Mouse (Mus musculus) neural tube, embryonic 11.5 days (tissue): ENCODE data around the gene Stx1a. TPM values are rescaled to one million over a fixed set of nuclear protein-coding genes. Genes with fewer than 3 reads are reported as not detected.
A peak's percentile ranks its signal among the peaks of the same experiment; 100 is the strongest.

ENCODE experiments used
- ATAC-seq: fragments of 200-750 bp; cut with Nextera tagmentation; 2 replicates; pipeline ENCODE4 v1.8.0; 2017; ENCODE audit warnings: moderate number of reproducible peaks, mild to moderate bottlenecking, moderate TSS enrichment, moderate library complexity; ENCODE audit not compliant: insufficient read depth, low FRiP score, low TSS enrichment
- DNase-seq: peaks from one replicate; pipeline ENCODE4 v3.0.0-alpha.2; 2015; ENCODE audit warnings: low spot score
- H3K27ac ChIP-seq: fragments of 300-500 bp; sonication (generic); 2 replicates; pipeline ENCODE4 v1.5.1; 2014; ENCODE audit warnings: low read depth, mild to moderate bottlenecking, low read length
- H3K27me3 ChIP-seq: fragments of 300-500 bp; sonication (generic); 2 replicates; pipeline ENCODE4 v1.6.1; 2014; ENCODE audit warnings: mild to moderate bottlenecking, low read length, mixed read lengths; ENCODE audit not compliant: control insufficient read depth, insufficient read depth
- H3K36me3 ChIP-seq: fragments of 300-500 bp; sonication (generic); 2 replicates; pipeline ENCODE4 v1.6.1; 2014; ENCODE audit warnings: mild to moderate bottlenecking, low read length, moderate library complexity, mixed read lengths; ENCODE audit not compliant: control insufficient read depth, insufficient read depth
- H3K4me1 ChIP-seq: fragments of 300-500 bp; sonication (generic); 2 replicates; pipeline ENCODE4 v1.6.1; 2014; ENCODE audit warnings: low read length, mixed read lengths; ENCODE audit not compliant: control insufficient read depth, insufficient read depth
- H3K4me2 ChIP-seq: fragments of 300-500 bp; sonication (generic); 2 replicates; pipeline ENCODE4 v1.6.1; 2014; ENCODE audit warnings: low read depth, mild to moderate bottlenecking, moderate library complexity
- H3K4me3 ChIP-seq: fragments of 300-500 bp; sonication (generic); 2 replicates; pipeline ENCODE4 v1.5.1; 2014; ENCODE audit warnings: low read depth, low read length
- H3K9ac ChIP-seq: fragments of 300-500 bp; sonication (generic); 2 replicates; pipeline ENCODE4 v1.6.1; 2014; ENCODE audit warnings: mild to moderate bottlenecking, low read length
- H3K9me3 ChIP-seq: fragments of 300-500 bp; sonication (generic); 2 replicates; pipeline ENCODE4 v1.6.1; 2016; ENCODE audit warnings: low read length; ENCODE audit not compliant: control insufficient read depth
- WGBS: fragments of 180-500 bp; shearing (Covaris S2); extraction: QIAGEN DNeasy Blood & Tissue Kit; methylation state at CpG from one replicate; pipeline ENCODE4 v1.1.7; 2014; 5-methylcytosine and 5-hydroxymethylcytosine counted together
- polyA plus RNA-seq: library from polyadenylated mRNA; unstranded; fragments of >200 nt; fragmentation: Nextera tagmentation; extraction: Ambion mirVana; gene quantifications from 2 replicates; pipeline ENCODE4 v1.2.1, GENCODE M21; 2014

Gene Stx1a
- polyA plus RNA-seq, 1 experiment from 2014 or later: 36.6 TPM

DNA sequence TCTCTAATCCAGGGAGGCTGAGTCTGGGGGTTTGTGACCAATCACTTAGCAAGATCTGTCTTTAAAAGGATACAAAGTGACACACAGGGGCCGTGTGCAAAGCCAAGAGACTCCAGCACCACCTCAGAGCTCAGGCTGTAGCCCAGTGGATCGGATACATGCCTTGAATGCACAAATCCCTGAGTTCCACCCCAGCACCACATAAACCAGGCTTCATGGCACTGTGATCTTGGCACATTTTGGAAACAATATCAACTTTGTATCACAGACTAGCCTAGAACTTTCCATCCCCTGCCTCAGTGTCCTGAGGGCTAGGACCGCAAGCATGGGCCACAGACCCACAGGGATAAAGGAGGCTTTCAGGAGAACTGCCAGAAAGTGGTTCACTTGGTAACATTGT is 42.7 kb downstream of the Stx1a start:
- no peak overlapping the region for H3K27ac ChIP-seq
- H3K9me3 ChIP-seq: no peaks in the 10 kb centered on the region
- no peak overlapping the region for H3K4me3 ChIP-seq
- 0 out of 2 replicates have a peak, but pooled peaks cover 2% of the 10 kb centered on the region for H3K36me3 ChIP-seq
- H3K4me1 ChIP-seq: peaks cover 5% of the 10 kb centered on the region
- WGBS: 95% methylated on average over 3 of the region's 3 CpGs
- ATAC-seq (no peak), DNase-seq (no peak)
- H3K4me2 ChIP-seq: no peak overlapping the region; the same call in 1 of the 2 replicates
- H3K9ac ChIP-seq: no peak overlapping the region
- no peaks in the 10 kb centered on the region for H3K27me3 ChIP-seq

DNA sequence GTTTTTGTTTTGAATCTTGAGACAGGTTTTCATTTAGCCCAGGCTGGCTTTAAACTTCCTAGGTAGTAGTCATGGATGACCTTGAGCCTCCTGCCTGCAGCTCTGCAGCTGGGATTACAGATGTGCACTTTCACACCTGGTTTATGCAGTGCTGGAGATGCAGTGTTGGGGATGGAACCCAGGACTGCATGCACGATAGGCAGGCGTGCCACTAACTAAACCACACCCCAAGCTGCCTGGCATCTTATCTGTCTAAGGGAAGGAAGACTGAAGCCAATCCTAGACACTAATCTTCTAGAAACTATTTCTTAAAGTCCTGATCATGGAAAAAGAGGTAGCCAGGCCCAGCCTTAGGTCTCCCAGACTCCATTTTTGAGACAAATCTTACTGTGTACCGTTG is 47.2 kb downstream of the Stx1a start:
- H3K27ac ChIP-seq: no peak overlapping the region
- ATAC-seq: no peak

DNA sequence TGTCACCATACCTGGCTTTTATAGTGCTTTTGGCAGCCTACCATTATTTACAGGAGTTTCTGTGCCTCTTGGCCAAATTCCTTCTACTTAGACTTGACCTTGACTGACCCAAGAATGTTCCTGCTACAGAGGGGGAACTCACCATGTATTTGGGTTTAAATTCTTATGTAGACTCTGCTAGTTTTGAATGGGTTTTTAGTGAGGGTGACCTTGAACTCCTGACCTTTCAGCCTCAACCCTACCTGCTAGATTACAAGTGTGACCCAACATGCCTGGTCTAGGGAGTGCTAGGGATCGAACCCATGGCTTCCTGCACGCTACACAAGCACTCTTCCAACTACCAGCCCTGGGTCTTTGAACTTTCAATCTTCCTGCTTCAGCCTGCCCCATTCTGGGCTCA is 48.8 kb downstream of the Stx1a start:
- no peak for ATAC-seq
- H3K27me3 ChIP-seq: no peaks in the 10 kb centered on the region
- WGBS: 93% methylated on average over 2 of the region's 2 CpGs
- peaks cover 5% of the 10 kb centered on the region; the same call in 1 of the 2 replicates for H3K36me3 ChIP-seq
- H3K27ac ChIP-seq: no peak overlapping the region
- H3K4me2 ChIP-seq: no peak overlapping the region
- H3K4me3 ChIP-seq: no peak overlapping the region
- H3K9me3 ChIP-seq: no peaks in the 10 kb centered on the region
- H3K4me1 ChIP-seq: peaks cover 11% of the 10 kb centered on the region
- no peak for DNase-seq
- H3K9ac ChIP-seq: no peak overlapping the region

More for the DNA sequence above, 47.2 kb downstream of the Stx1a start:
- Histone ChIP-seq H3K9me3 (no peaks in the 10 kb centered on the region), H3K36me3 (peaks cover 7% of the 10 kb centered on the region; the same call in 1 of the 2 replicates), H3K27me3 (no peaks in the 10 kb centered on the region), H3K4me2 (no peak overlapping the region), H3K9ac (no peak overlapping the region), H3K4me3 (no peak overlapping the region), H3K4me1 (peaks cover 8% of the 10 kb centered on the region)
- DNase-seq: no peak
- 88% methylated on average over 3 of the region's 3 CpGs for WGBS

DNA sequence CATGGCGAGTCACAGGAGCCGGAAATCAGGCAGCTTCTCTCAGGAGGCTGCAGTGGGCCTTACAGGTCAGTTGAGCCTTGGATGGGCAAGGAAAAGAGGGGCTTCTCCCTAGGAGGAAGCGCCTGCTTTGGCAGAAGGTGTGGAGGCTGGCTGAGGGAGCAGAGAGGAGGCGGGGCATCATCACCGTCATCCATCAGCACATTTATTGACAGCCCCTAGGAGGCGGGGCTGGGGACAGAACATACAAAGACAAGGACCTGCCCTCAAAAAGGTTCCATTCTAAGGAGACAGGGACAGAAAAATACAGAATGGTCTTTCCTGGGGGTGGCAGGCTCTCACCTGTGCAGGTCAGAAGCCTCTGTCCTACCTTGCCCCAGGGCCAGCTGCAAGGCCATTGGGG is 49.4 kb downstream of the Stx1a start:
- no peak overlapping the region for H3K9ac ChIP-seq
- no peak overlapping the region for H3K4me2 ChIP-seq
- no peaks in the 10 kb centered on the region for H3K9me3 ChIP-seq
- no peak for ATAC-seq
- no peak overlapping the region for H3K4me3 ChIP-seq
- H3K27me3 ChIP-seq: no peaks in the 10 kb centered on the region
- H3K27ac ChIP-seq: no peak overlapping the region
- peaks cover 5% of the 10 kb centered on the region; the same call in 1 of the 2 replicates for H3K36me3 ChIP-seq
- H3K4me1 ChIP-seq: peaks cover 11% of the 10 kb centered on the region
- WGBS: 58% methylated on average over 6 of the region's 6 CpGs
- DNase-seq: no peak

DNA sequence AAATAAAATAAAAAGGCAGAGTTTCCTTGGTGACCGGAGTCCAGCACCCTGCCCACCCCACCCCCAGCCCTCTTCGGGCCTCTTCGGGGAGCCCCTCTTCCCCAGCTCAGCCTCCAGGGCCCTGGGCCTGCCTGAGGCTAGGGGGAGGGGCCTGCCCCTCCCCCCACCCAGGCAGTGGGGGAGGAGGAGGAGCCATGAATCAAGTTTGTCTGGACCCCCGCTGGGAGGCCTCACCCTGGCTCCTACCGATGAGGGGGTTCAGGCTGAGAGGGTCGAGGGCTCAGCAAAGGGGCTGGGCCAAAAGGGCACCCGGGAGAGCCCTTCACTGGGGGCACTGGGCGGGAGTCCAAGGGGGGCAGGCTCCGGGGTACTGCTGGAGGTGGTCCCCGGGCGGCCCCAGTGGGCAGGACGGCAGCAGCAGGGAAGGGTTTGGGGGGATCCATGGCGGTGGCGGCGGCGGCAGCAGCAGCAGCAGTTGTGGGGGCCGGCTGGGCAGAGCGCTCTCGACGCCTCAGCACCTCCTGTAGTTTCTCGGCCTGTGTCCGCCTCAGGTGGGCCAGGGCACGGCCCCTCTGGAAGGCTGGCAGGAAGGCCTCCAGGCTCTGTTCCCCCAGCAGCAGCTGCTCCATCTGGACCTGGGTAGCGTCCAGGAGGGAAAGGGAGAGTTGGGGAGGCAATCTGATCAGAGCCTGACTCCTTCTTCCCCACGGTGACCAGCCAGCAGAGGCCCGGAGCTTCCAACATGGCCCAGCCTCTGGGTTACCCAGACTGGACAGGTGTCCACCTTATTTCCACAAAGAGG is 50.3 kb downstream of the Stx1a start:
- Histone ChIP-seq H3K4me2 (0 out of 2 replicates have a peak overlapping the region, but pooled peaks have one; percentile 19), H3K9ac (no peak overlapping the region; the same call in 1 of the 2 replicates)

DNA sequence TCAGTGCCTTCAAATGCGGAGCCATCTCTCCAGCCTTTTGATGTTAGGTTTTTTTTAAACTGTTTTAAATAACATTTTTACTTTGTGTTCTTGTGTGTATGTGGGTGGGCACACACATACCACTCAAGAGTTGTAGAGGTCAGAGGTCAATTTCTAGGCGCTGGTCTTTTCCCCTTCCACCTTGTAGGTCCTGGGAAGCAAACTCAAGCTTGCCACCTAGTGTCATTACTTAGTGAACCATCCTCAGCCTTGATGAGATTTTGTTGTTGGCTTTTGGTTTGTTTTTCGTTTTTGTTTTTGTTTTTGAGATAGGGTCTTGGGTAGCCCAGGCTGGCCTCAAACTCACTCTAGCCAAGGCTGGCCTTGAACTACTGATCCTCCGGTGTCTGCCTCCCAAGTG is 52.4 kb downstream of the Stx1a start:
- H3K4me3 ChIP-seq: no peak overlapping the region
- peaks cover 5% of the 10 kb centered on the region; the same call in 1 of the 2 replicates for H3K36me3 ChIP-seq
- H3K27me3 ChIP-seq: no peaks in the 10 kb centered on the region
- H3K9me3 ChIP-seq: no peaks in the 10 kb centered on the region
- H3K4me2 ChIP-seq: no peak overlapping the region
- no peak overlapping the region for H3K9ac ChIP-seq
- H3K27ac ChIP-seq: no peak overlapping the region
- DNase-seq (no peak), ATAC-seq (no peak)
- H3K4me1 ChIP-seq: peaks cover 11% of the 10 kb centered on the region
- WGBS: 72% methylated on average over 4 of the region's 4 CpGs

More for the DNA sequence above, 50.3 kb downstream of the Stx1a start:
- no peak overlapping the region for H3K4me3 ChIP-seq
- ATAC-seq (no peak), DNase-seq (peak; percentile 22)
- H3K4me1 ChIP-seq: peaks cover 11% of the 10 kb centered on the region
- H3K27ac ChIP-seq: no peak overlapping the region
- no peaks in the 10 kb centered on the region for H3K9me3 ChIP-seq
- no peaks in the 10 kb centered on the region for H3K27me3 ChIP-seq
- WGBS: 17% methylated on average over 26 of the region's 26 CpGs
- peaks cover 5% of the 10 kb centered on the region; the same call in 1 of the 2 replicates for H3K36me3 ChIP-seq

DNA sequence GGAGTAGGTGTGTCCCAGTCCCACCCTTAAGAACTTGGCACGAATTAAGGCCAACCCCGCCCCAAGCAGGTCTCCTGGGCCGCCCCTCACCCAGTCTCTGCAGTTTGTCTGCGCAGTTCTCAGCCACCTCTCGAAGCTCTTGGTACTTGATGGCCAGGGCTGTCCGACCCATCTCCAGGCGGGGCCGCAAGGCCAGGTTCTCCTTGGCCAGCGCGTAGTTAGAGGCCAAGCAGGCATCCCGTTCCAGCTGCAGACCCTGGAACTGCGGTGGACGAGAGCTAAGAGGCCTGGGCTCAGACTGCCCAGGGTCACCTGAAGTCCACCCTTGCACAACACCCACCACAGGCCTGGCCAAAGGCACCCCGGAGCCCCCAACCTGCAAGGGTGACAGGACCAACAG is 53.1 kb downstream of the Stx1a start:
- Histone ChIP-seq H3K27ac (no peak overlapping the region), H3K27me3 (no peaks in the 10 kb centered on the region), H3K4me2 (peak overlapping the region; percentile 83), H3K36me3 (peaks cover 5% of the 10 kb centered on the region; the same call in 1 of the 2 replicates), H3K9me3 (no peaks in the 10 kb centered on the region), H3K4me1 (peaks cover 11% of the 10 kb centered on the region), H3K4me3 (no peak overlapping the region; the same call in 1 of the 2 replicates), H3K9ac (no peak overlapping the region)
- 87% methylated on average over 14 of the region's 14 CpGs for WGBS
- ATAC-seq: no peak
- no peak for DNase-seq

DNA sequence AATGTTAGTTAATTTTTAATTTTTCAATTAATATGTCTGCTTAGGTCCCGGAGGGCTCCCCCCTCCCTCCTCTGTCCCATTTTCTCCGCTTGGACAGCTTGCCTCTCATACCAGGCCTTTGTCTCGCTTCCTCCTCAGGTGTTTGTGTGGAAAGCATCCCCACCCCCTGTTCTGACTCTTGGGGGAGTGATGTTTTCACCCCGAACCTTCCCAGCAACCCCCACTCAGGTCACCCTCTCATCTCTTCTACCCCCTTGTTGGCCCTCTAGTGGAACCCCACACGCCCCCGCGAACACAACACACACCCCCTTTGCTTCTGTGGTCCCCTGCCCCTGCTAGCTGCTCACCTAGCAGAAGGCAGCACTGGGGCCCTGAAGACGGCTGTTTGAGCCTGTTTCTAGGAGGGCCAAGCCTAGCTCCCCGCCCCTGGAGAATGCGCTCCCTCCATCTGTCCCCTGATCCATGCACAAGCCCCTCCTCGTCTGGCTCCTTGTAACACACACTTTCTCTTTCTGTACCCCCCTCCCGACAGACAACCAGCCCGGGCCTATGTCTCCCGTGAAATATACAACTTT is 53.7 kb downstream of the Stx1a start:
- 24% methylated on average over 14 of the region's 14 CpGs for WGBS
- Histone ChIP-seq H3K27me3 (no peaks in the 10 kb centered on the region), H3K36me3 (peaks cover 5% of the 10 kb centered on the region; the same call in 1 of the 2 replicates), H3K9ac (peak overlapping the region; percentile 98), H3K4me1 (peaks cover 11% of the 10 kb centered on the region), H3K4me3 (peak overlapping the region; percentile 97), H3K4me2 (peak overlapping the region; percentile 83), H3K27ac (no peak overlapping the region), H3K9me3 (no peaks in the 10 kb centered on the region)
- DNase-seq: peak; percentile 46
- 0 out of 2 replicates have a peak, but pooled peaks have one; percentile 43 for ATAC-seq
